Mouse (Mus musculus): ENCODE measurements around the gene Olfr477. TPM values are rescaled to one million over a fixed set of nuclear protein-coding genes. Genes with fewer than 3 reads are reported as not detected.
"Not testable (repeated sequence)": the region's sequence is repeated elsewhere in the genome, so short reads cannot be mapped to it uniquely, and the experiment has no call there.

The Olfr477 gene
- total RNA-seq (2021): not detected
- long read RNA-seq, experiment 1: 0 reads
- long read RNA-seq, experiment 2: 0 reads

- DNase-seq (ENCODE audit: low spot score in 2 of 2): no peak
Observed at GRCm38 (mm10) chr7:107986393-107986792, at the start of gene Olfr477. Olfr477 (plus strand) TSS chr7:107986693.

GRCm38 (mm10) chr7:107952539-107952938 is 34.0 kb upstream of the Olfr477 start:
- not testable (repeated sequence) for DNase-seq (ENCODE audit: low spot score in 2 of 2)

- no peak for DNase-seq (ENCODE audit: low spot score in 2 of 2)
Observed at GRCm38 (mm10) chr7:107954343-107954742, 32.1 kb upstream of the Olfr477 start, which contains the start of gene Olfr474. Olfr474 (plus strand) TSS chr7:107954643.

GRCm38 (mm10) chr7:107964503-107964902 is 22.0 kb upstream of the Olfr477 start, which contains the start of gene Olfr476:
Olfr476 (plus strand) TSS chr7:107964803.
- DNase-seq (ENCODE audit: low spot score in 2 of 2): no peak

GRCm38 (mm10) chr7:108014256-108014655 is 27.8 kb downstream of the Olfr477 start:
- not testable (repeated sequence) for DNase-seq (ENCODE audit: low spot score in 2 of 2)

GRCm38 (mm10) chr7:108033889-108034288 is 47.4 kb downstream of the Olfr477 start, which contains the start of gene Olfr478:
Olfr478 (minus strand) TSS chr7:108033989.
- DNase-seq (ENCODE audit: low spot score in 2 of 2): no peak

Other genes starting within 250 kb of the Olfr477 start
- gene Cyb5r2, start 228.7 kb upstream of the Olfr477 start, total RNA-seq (2021): not detected
- gene Ovch2, start 185.5 kb upstream of the Olfr477 start, total RNA-seq (2021): not detected
- gene Olfr467, start 174.4 kb upstream of the Olfr477 start, total RNA-seq (2021): not detected
- not detected for gene Olfr469, start 161.2 kb upstream of the Olfr477 start, total RNA-seq (2021)
- gene Olfr470, start 139.2 kb upstream of the Olfr477 start, total RNA-seq (2021): not detected
- not detected for gene Olfr472, start 88.8 kb upstream of the Olfr477 start, total RNA-seq (2021)
- not detected for gene Olfr473, start 56.2 kb upstream of the Olfr477 start, total RNA-seq (2021)
- not detected for gene Olfr474, start 32.0 kb upstream of the Olfr477 start, total RNA-seq (2021)
- gene Olfr476, start 21.9 kb upstream of the Olfr477 start, total RNA-seq (2021): not detected
- not detected for gene Olfr478, start 47.3 kb downstream of the Olfr477 start, total RNA-seq (2021)
- gene Olfr479, start 64.0 kb downstream of the Olfr477 start, total RNA-seq (2021): not detected
- gene Olfr480, start 80.7 kb downstream of the Olfr477 start, total RNA-seq (2021): not detected
- gene Olfr481, start 93.2 kb downstream of the Olfr477 start, total RNA-seq (2021): not detected
- gene Olfr482, start 110.9 kb downstream of the Olfr477 start, total RNA-seq (2021): 1 to 10 TPM; 2.4 to 2.6 TPM
- not detected for gene Olfr483, start 114.2 kb downstream of the Olfr477 start, total RNA-seq (2021)
- gene Olfr484, start 140.8 kb downstream of the Olfr477 start, total RNA-seq (2021): not detected
- not detected for gene Olfr485, start 173.2 kb downstream of the Olfr477 start, total RNA-seq (2021)
- not detected for gene Olfr486, start 186.0 kb downstream of the Olfr477 start, total RNA-seq (2021)
- gene Olfr487, start 227.9 kb downstream of the Olfr477 start, total RNA-seq (2021): not detected

All from left cerebral cortex, adult 18-20 months (tissue).